Mouse (Mus musculus) midbrain, embryonic 10.5 days (tissue): ENCODE results near the gene Macrod2. TPM values are rescaled to one million over a fixed set of nuclear protein-coding genes. Genes with fewer than 3 reads are reported as not detected.

Experiments
- DNase-seq: peaks from one replicate; pipeline ENCODE4 v3.0.0-alpha.2; 2017; ENCODE audit warnings: low spot score
- H3K27ac ChIP-seq: fragments of 300-500 bp; sonication (generic); replicated peaks from 2 replicates; pipeline ENCODE4 v1.5.1; 2016; ENCODE audit warnings: mild to moderate bottlenecking
- H3K27me3 ChIP-seq: fragments of 300-500 bp; sonication (generic); 2 replicates; pipeline ENCODE4 v1.6.1; 2016; ENCODE audit warnings: low read depth, mild to moderate bottlenecking; ENCODE audit not compliant: poor library complexity, severe bottlenecking
- H3K36me3 ChIP-seq: fragments of 300-500 bp; sonication (generic); 2 replicates; pipeline ENCODE4 v1.6.1; 2016; ENCODE audit warnings: mild to moderate bottlenecking, moderate library complexity
- H3K4me1 ChIP-seq: fragments of 300-500 bp; sonication (generic); 2 replicates; pipeline ENCODE4 v1.6.1; 2016
- H3K4me3 ChIP-seq: fragments of 300-500 bp; sonication (generic); 2 replicates; pipeline ENCODE4 v1.5.1; 2016; ENCODE audit warnings: mild to moderate bottlenecking, moderate library complexity
- H3K9me3 ChIP-seq: fragments of 300-500 bp; sonication (generic); replicated peaks from 2 replicates; pipeline ENCODE4 v1.6.1; 2016; ENCODE audit warnings: mild to moderate bottlenecking
- WGBS: fragments of 180-500 bp; shearing (Covaris S2); methylation state at CpG from one replicate; pipeline ENCODE4 v1.1.7; 2016; 5-methylcytosine and 5-hydroxymethylcytosine counted together
- polyA plus RNA-seq: library from polyadenylated mRNA; unstranded; fragments of >200 nt; fragmentation: Nextera tagmentation; extraction: Ambion mirVana; gene quantifications from 2 replicates; pipeline ENCODE4 v1.2.1, GENCODE M21; 2016

The Macrod2 gene
- polyA plus RNA-seq, 1 experiment from 2014 or later, result 39.4 TPM

DNA sequence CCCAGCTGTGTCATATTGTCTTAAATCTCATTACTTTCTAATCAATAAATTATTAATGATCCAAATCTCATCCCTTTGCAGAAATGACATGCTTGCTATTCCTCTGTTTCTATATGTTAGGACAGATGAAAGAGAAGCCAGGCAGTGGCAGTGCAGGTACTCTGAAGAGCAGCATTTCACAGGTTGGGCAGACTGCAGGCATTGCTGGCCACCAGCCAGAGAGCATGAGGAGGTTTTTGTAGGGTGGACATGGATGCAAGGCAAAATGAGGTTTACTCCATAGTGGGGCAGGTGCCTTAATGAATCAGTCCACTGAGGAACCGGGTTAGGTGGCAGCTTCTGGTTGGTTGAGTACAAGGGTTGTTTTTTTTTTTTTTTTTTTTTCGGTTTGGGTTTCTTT lies 1778.9 kb downstream of the Macrod2 start:
- Histone ChIP-seq H3K4me3 (no peak overlapping the region), H3K36me3 (no peaks in the 10 kb centered on the region), H3K27me3 (no peaks in the 10 kb centered on the region), H3K27ac (no peak overlapping the region), H3K9me3 (no peaks in the 10 kb centered on the region), H3K4me1 (no peaks in the 10 kb centered on the region)
- WGBS, result 78% methylated on average over 2 of the region's 2 CpGs
- no peak for DNase-seq

DNA sequence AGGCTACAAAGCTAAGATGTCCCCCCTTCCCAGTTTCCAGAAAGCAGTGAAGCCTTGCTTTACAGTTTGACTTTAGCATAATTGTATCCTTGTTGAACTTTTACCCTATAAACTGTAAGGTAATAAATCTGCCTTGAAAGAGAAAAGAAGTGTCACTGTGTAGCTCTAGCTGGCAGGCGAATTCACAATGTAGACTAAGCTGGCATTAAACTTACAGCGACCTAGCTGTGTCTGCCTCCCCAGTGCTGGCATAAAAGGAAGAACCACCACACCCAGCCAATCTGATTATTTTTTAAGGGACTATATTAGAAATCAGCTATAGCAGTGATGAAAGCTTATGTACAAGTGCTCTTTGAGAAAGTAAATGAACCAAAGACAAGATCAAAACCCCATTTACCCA lies 1791.8 kb downstream of the Macrod2 start:
- Histone ChIP-seq H3K4me1 (peaks cover 12% of the 10 kb centered on the region), H3K27me3 (peaks cover 5% of the 10 kb centered on the region; the same call in 1 of the 2 replicates), H3K36me3 (no peaks in the 10 kb centered on the region), H3K4me3 (no peak overlapping the region), H3K27ac (0 out of 2 replicates have a peak overlapping the region, but pooled peaks have one; percentile 23), H3K9me3 (no peaks in the 10 kb centered on the region)
- no peak for DNase-seq
- 56% methylated on average over 2 of the region's 2 CpGs for WGBS

- H3K27ac ChIP-seq, result no peak overlapping the region
- H3K9me3 ChIP-seq, result no peaks in the 10 kb centered on the region
- no peaks in the 10 kb centered on the region for H3K36me3 ChIP-seq
- DNase-seq, result peak; percentile 48
- no peak overlapping the region for H3K4me3 ChIP-seq
- peaks cover 12% of the 10 kb centered on the region for H3K4me1 ChIP-seq
- H3K27me3 ChIP-seq, result peaks cover 5% of the 10 kb centered on the region; the same call in 1 of the 2 replicates
- WGBS, result 43% methylated on average over 5 of the region's 5 CpGs
Measured at GRCm38 (mm10) chr2:142187428-142187827, 1792.3 kb downstream of the Macrod2 start.

DNA sequence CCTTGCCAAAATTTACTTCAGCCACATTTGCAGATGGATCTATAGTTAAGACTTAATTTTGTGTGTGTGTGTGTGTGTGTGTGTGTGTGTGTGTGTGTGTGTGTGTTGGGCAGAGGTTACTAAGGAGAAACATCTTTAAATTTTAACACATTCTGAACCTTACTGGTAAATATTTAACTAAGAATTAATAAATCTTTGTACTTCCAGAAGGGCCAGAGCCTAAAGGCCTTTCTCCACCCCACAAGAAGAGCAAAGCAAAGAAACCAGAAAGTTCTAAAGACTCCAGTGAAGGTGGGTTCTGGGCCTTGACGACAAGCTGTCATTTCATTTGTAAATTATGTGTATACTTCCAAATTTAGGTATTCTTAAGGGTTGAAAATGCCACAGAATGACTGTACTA lies 1822.3 kb downstream of the Macrod2 start:
- Histone ChIP-seq H3K27ac (no peak overlapping the region), H3K4me3 (no peak overlapping the region), H3K27me3 (no peaks in the 10 kb centered on the region), H3K4me1 (no peaks in the 10 kb centered on the region), H3K36me3 (no peaks in the 10 kb centered on the region), H3K9me3 (no peaks in the 10 kb centered on the region)
- no peak for DNase-seq
- WGBS, result 87% methylated on average over 1 of the region's 1 CpGs

GRCm38 (mm10) chr2:142222137-142222921 lies 1827.2 kb downstream of the Macrod2 start:
- no peaks in the 10 kb centered on the region for H3K36me3 ChIP-seq
- DNase-seq, result no peak
- no peaks in the 10 kb centered on the region for H3K4me1 ChIP-seq
- H3K4me3 ChIP-seq, result no peak overlapping the region
- H3K27ac ChIP-seq, result no peak overlapping the region
- no peaks in the 10 kb centered on the region for H3K9me3 ChIP-seq
- no peaks in the 10 kb centered on the region for H3K27me3 ChIP-seq
- 86% methylated on average over 8 of the region's 8 CpGs for WGBS

DNA sequence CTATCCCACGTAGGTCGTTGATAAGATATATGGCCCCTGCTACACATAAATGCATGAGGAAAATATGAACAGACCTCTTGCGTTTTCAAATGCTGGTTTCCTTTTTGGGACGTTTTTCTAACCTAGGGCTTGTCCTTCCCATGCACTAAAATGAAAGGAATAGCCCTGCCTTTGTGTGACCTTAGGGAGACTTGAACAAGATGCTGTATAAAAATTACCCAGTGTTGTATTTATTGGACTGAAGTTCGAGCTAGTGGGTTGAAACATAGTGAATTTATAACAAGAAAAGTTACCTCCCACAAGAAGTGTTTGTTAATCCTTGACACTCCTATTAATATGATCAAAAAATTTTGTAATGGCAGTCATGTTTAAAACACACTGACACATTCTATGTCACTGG lies 1827.8 kb downstream of the Macrod2 start:
- WGBS, result 84% methylated on average over 5 of the region's 5 CpGs
- Histone ChIP-seq H3K4me1 (no peaks in the 10 kb centered on the region), H3K27ac (no peak overlapping the region), H3K9me3 (no peaks in the 10 kb centered on the region), H3K4me3 (no peak overlapping the region), H3K36me3 (no peaks in the 10 kb centered on the region), H3K27me3 (no peaks in the 10 kb centered on the region)
- no peak for DNase-seq

- no peaks in the 10 kb centered on the region for H3K36me3 ChIP-seq
- DNase-seq, result no peak
- WGBS, result 88% methylated on average over 4 of the region's 4 CpGs
- H3K9me3 ChIP-seq, result no peaks in the 10 kb centered on the region
- no peak overlapping the region for H3K4me3 ChIP-seq
- no peak overlapping the region for H3K27ac ChIP-seq
- no peaks in the 10 kb centered on the region for H3K27me3 ChIP-seq
- H3K4me1 ChIP-seq, result no peaks in the 10 kb centered on the region
Measured at GRCm38 (mm10) chr2:142230985-142231549, 1836.0 kb downstream of the Macrod2 start.

GRCm38 (mm10) chr2:142232828-142233227 lies 1837.7 kb downstream of the Macrod2 start:
- no peak for DNase-seq
- Histone ChIP-seq H3K36me3 (no peaks in the 10 kb centered on the region), H3K9me3 (no peaks in the 10 kb centered on the region), H3K27me3 (no peaks in the 10 kb centered on the region), H3K4me1 (no peaks in the 10 kb centered on the region), H3K4me3 (no peak overlapping the region), H3K27ac (no peak overlapping the region)
- WGBS, result 84% methylated on average over 9 of the region's 9 CpGs

DNA sequence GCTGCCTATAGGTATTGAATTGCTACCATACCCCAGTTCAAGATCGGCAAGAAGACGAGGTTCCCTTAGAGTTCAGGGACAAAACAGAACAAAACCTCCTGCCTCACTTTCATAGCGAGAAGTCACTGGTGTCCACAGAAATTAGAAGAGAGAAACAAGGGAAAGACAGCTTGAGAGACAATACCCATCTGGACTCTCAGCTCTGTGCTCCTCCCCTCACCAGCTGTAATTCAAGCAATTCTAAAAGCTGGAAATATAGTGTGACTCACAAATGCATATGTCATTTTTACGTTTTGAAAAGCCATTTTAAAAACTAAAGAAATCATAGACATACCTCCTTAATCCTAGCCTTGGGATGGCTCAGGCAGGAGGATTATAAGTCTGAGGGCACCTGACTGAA lies 1848.4 kb downstream of the Macrod2 start:
- H3K9me3 ChIP-seq, result no peaks in the 10 kb centered on the region
- 91% methylated on average over 4 of the region's 4 CpGs for WGBS
- no peak for DNase-seq
- no peaks in the 10 kb centered on the region for H3K4me1 ChIP-seq
- H3K36me3 ChIP-seq, result no peaks in the 10 kb centered on the region
- no peak overlapping the region for H3K4me3 ChIP-seq
- H3K27me3 ChIP-seq, result no peaks in the 10 kb centered on the region
- H3K27ac ChIP-seq, result no peak overlapping the region

GRCm38 (mm10) chr2:142250383-142250782 lies 1855.3 kb downstream of the Macrod2 start:
- no peak for DNase-seq
- peaks cover 13% of the 10 kb centered on the region for H3K4me1 ChIP-seq
- no peaks in the 10 kb centered on the region for H3K9me3 ChIP-seq
- no peak overlapping the region for H3K4me3 ChIP-seq
- no peaks in the 10 kb centered on the region for H3K36me3 ChIP-seq
- 74% methylated on average over 4 of the region's 4 CpGs for WGBS
- H3K27ac ChIP-seq, result no peak overlapping the region
- H3K27me3 ChIP-seq, result peaks cover 10% of the 10 kb centered on the region

GRCm38 (mm10) chr2:142251518-142251917 lies 1856.4 kb downstream of the Macrod2 start:
- peaks cover 11% of the 10 kb centered on the region for H3K27me3 ChIP-seq
- H3K27ac ChIP-seq, result no peak overlapping the region
- H3K9me3 ChIP-seq, result no peaks in the 10 kb centered on the region
- no peaks in the 10 kb centered on the region for H3K36me3 ChIP-seq
- DNase-seq, result no peak
- WGBS, result 83% methylated on average over 2 of the region's 2 CpGs
- no peak overlapping the region for H3K4me3 ChIP-seq
- H3K4me1 ChIP-seq, result peaks cover 13% of the 10 kb centered on the region

DNA sequence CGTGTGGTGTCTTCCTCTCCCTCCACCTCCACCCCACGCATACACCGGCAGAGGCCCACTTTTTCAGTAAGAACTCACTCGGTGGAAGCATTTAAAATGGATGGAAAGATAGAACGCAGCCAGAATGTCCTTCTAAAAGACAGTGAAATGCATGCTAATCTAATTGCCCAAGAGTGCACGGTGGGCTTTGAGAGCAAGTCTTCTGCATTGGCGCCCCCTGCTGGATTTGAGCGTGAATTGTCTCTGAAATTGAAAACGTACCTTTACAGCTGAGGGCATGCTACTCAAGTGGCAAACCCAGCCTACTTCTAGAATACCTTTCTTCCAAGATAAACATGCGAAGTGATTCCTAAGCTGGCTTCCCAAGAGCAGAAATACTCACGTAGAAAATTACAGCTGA lies 1858.8 kb downstream of the Macrod2 start:
- peaks cover 13% of the 10 kb centered on the region for H3K4me1 ChIP-seq
- WGBS, result 19% methylated on average over 11 of the region's 11 CpGs
- no peak overlapping the region for H3K4me3 ChIP-seq
- H3K36me3 ChIP-seq, result no peaks in the 10 kb centered on the region
- DNase-seq, result peak; percentile 76
- H3K27me3 ChIP-seq, result peaks cover 11% of the 10 kb centered on the region
- H3K9me3 ChIP-seq, result no peaks in the 10 kb centered on the region
- H3K27ac ChIP-seq, result peak overlapping the region; percentile 65

DNA sequence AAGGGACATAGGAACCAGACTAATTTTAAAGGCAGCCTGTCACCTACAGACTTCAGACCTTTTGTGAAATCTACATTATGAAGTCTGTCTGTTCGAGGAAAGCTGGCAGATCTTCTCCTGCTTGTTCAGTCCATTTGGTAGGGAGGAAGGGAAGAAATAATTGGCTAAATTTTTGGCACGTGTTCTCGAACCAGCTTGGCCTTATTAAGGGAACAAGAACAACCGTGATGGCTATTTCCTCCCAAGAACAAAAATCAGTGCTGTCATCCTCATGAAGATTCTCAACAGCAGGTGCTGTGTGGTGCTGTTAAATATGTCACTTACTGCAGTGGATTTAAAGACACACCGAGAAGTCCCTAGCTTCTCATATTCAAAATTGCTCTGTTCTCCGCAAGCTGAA lies 1859.5 kb downstream of the Macrod2 start:
- Histone ChIP-seq H3K36me3 (no peaks in the 10 kb centered on the region), H3K9me3 (no peaks in the 10 kb centered on the region), H3K27me3 (peaks cover 11% of the 10 kb centered on the region), H3K4me1 (peaks cover 13% of the 10 kb centered on the region), H3K27ac (no peak overlapping the region), H3K4me3 (no peak overlapping the region)
- no peak for DNase-seq
- WGBS, result 88% methylated on average over 6 of the region's 6 CpGs
